Mouse (Mus musculus) heart, postnatal 4 days (tissue): Measurements from ENCODE around the gene Extl2. TPM values are rescaled to one million over a fixed set of nuclear protein-coding genes. Genes with fewer than 3 reads are reported as not detected.

Experiments used
- DNase-seq: peaks from one replicate; pipeline ENCODE4 v3.0.0; 2021
- total RNA-seq, 2 experiments: library from RNA; stranded (reverse); gene quantifications; 2 replicates each; pipeline ENCODE4 v1.2.3; 2021

The Extl2 gene
- total RNA-seq = 10 to 100 TPM; 18.7 to 19.1 TPM

- DNase-seq = peak; percentile 89
Measured at GRCm38 (mm10) chr3:116006978-116007940, at the start of gene Extl2, which contains the start of gene Slc30a7. Gene Extl2, plus strand, starts transcription at chr3:116007462. Gene Slc30a7, minus strand, starts transcription at chr3:116007406.

- DNase-seq = no peak
Measured at GRCm38 (mm10) chr3:115961311-115962027, 45.8 kb upstream of the Extl2 start.

- DNase-seq = no peak
Measured at GRCm38 (mm10) chr3:115962028-115962415, 45.2 kb upstream of the Extl2 start.

GRCm38 (mm10) chr3:115963597-115963996 is 43.7 kb upstream of the Extl2 start:
- DNase-seq = no peak

- no peak for DNase-seq
Measured at GRCm38 (mm10) chr3:115964071-115964470, 43.2 kb upstream of the Extl2 start.

GRCm38 (mm10) chr3:115968745-115969530 is 38.3 kb upstream of the Extl2 start:
- peak; percentile 48 for DNase-seq

- DNase-seq = no peak
Measured at GRCm38 (mm10) chr3:115971045-115971785, 36.0 kb upstream of the Extl2 start.

- DNase-seq = no peak
Measured at GRCm38 (mm10) chr3:115971891-115972646, 35.2 kb upstream of the Extl2 start.

GRCm38 (mm10) chr3:115974228-115974627 is 33.0 kb upstream of the Extl2 start:
- DNase-seq = no peak

GRCm38 (mm10) chr3:115974995-115975394 is 32.3 kb upstream of the Extl2 start:
- DNase-seq = peak; percentile 35

GRCm38 (mm10) chr3:115979000-115979399 is 28.3 kb upstream of the Extl2 start:
- DNase-seq = no peak

- DNase-seq = no peak
Measured at GRCm38 (mm10) chr3:115983217-115983616, 24.0 kb upstream of the Extl2 start.

- no peak for DNase-seq
Measured at GRCm38 (mm10) chr3:115984653-115985052, 22.6 kb upstream of the Extl2 start.

- peak; percentile 41 for DNase-seq
Measured at GRCm38 (mm10) chr3:115985183-115985892, 21.9 kb upstream of the Extl2 start.

GRCm38 (mm10) chr3:115992103-115992502 is 15.2 kb upstream of the Extl2 start:
- no peak for DNase-seq

GRCm38 (mm10) chr3:115992588-115992987 is 14.7 kb upstream of the Extl2 start:
- no peak for DNase-seq

- no peak for DNase-seq
Measured at GRCm38 (mm10) chr3:115993025-115993424, 14.2 kb upstream of the Extl2 start.

- DNase-seq = no peak
Measured at GRCm38 (mm10) chr3:115996929-115997328, 10.3 kb upstream of the Extl2 start.

GRCm38 (mm10) chr3:116006284-116006977 is 831 bp upstream of the Extl2 start:
- DNase-seq = peak; percentile 21
